Mouse (Mus musculus): ENCODE measurements around the gene Slc39a3. TPM values are rescaled to one million over a fixed set of nuclear protein-coding genes. Genes with fewer than 3 reads are reported as not detected.
A peak's percentile ranks its signal among the peaks of the same experiment; 100 is the strongest.

Gene Slc39a3
- polyA plus RNA-seq, 1 experiment from 2014 or later = 16.3 TPM

GRCm38 (mm10) chr10:80987709-80988441, 49.4 kb downstream of the Slc39a3 start:
- H3K4me1 ChIP-seq = peaks cover 16% of the 10 kb centered on the region
- no peak overlapping the region for H3K9ac ChIP-seq
- no peaks in the 10 kb centered on the region for H3K9me3 ChIP-seq (replicated peaks)
- no peak overlapping the region for H3K4me3 ChIP-seq (replicated peaks)
- no peaks in the 10 kb centered on the region for H3K36me3 ChIP-seq
- H3K27ac ChIP-seq = peak overlapping the region; percentile 62; the same call in 1 of the 2 replicates
- ATAC-seq (replicated peaks; ENCODE audit: low FRiP score) = peak; percentile 86
- peaks cover 51% of the 10 kb centered on the region for H3K27me3 ChIP-seq
- WGBS = 9% methylated on average over 10 of the region's 10 CpGs
- H3K4me2 ChIP-seq = no peak overlapping the region

DNA sequence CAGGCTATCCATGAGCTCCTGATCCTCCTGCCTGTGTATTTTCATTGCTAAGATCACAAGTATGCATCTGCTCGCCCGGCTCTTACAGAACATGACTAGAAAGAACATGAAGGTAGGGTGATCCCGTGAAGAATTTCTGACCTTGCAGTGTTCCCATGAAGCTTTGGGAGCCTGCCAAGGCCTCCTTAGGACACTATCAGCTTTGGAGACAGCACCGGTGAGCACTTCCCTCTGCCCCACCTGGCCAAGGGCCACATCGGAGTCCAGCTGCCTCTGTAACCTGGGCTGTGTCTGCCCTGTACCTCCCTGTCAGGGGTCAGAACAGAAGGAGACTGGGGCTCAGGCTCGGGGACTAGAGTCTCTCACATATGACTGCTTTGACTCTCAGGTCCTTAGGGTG, 50.5 kb downstream of the Slc39a3 start:
- no peak overlapping the region for H3K27ac ChIP-seq
- no peak overlapping the region for H3K4me3 ChIP-seq (replicated peaks)
- no peaks in the 10 kb centered on the region for H3K9me3 ChIP-seq (replicated peaks)
- H3K9ac ChIP-seq = no peak overlapping the region
- no peaks in the 10 kb centered on the region for H3K36me3 ChIP-seq
- H3K4me1 ChIP-seq = peaks cover 23% of the 10 kb centered on the region
- no peak overlapping the region for H3K4me2 ChIP-seq
- ATAC-seq (replicated peaks; ENCODE audit: low FRiP score) = no peak
- WGBS = 76% methylated on average over 6 of the region's 6 CpGs
- peaks cover 51% of the 10 kb centered on the region for H3K27me3 ChIP-seq

DNA sequence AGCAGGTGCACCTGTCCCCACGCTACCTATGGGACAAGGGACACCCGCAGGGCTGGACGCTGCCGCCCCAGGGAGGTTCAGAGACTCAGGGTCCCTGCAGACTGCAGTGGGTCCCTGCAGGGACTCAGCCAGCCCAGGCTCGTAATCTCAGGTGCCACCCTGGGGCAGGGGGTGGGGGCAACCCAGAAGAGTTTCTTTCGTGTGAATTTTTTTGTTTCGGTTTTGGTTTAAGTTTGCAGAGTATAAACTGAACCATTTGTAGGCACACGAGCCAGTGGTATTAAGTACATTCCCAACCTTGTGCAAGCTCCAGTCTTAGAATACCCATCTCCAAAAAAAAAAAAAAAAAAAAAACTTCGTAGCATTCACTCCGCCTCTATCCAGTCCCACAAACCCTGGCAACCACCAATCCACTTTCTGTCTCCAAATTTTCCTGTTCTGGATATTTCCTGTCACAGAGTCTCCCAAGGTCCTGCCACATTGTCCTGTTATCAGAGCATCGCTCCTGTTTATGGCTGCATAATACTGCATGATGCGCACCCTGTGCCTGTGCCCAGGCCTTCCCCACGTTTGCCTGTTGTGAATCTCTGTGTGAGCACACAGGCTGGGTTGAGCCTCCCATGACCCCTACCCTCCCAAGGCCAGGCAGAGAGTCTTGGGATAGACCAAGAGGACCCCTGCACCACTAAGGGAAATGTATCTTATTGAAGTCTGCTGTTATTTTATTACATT, 51.1 kb downstream of the Slc39a3 start:
- WGBS = 36% methylated on average over 13 of the region's 13 CpGs
- Histone ChIP-seq H3K27ac (no peak overlapping the region), H3K4me1 (peaks cover 27% of the 10 kb centered on the region), H3K9me3 (replicated peaks) (no peaks in the 10 kb centered on the region), H3K4me2 (peak overlapping the region; percentile 63), H3K4me3 (replicated peaks) (peak overlapping the region; percentile 32), H3K9ac (0 out of 2 replicates have a peak overlapping the region, but pooled peaks have one; percentile 6), H3K36me3 (no peaks in the 10 kb centered on the region), H3K27me3 (peaks cover 51% of the 10 kb centered on the region)
- no peak for ATAC-seq (replicated peaks; ENCODE audit: low FRiP score)

- Histone ChIP-seq H3K4me3 (replicated peaks) (peak overlapping the region; percentile 32), H3K4me1 (peaks cover 27% of the 10 kb centered on the region), H3K4me2 (peak overlapping the region; percentile 63), H3K9me3 (replicated peaks) (no peaks in the 10 kb centered on the region), H3K27ac (no peak overlapping the region), H3K36me3 (no peaks in the 10 kb centered on the region), H3K27me3 (peaks cover 51% of the 10 kb centered on the region), H3K9ac (0 out of 2 replicates have a peak overlapping the region, but pooled peaks have one; percentile 6)
- no peak for ATAC-seq (replicated peaks; ENCODE audit: low FRiP score)
- 7% methylated on average over 37 of the region's 37 CpGs for WGBS
Observed at GRCm38 (mm10) chr10:80985241-80985969, 51.8 kb downstream of the Slc39a3 start.

DNA sequence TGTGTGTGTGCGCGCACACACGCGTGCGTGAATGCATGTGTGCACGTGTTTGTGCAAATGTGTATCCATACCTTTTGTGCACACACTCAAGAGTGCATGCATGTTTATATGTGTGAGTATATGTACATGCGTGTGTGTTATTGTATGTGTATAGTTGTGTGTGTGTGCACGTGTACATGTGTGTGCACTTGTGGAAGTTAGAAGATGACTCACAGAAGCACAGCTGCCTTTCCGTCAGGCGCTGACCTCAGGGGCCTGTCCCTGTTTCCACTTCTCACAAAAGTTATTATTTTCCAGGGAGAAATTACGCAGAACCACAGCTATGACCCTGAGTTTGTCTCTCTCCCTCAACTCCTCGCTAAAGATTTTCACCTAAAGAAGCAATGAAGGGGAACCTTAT, 53.0 kb downstream of the Slc39a3 start:
- no peak overlapping the region for H3K4me3 ChIP-seq (replicated peaks)
- 87% methylated on average over 12 of the region's 12 CpGs for WGBS
- no peaks in the 10 kb centered on the region for H3K9me3 ChIP-seq (replicated peaks)
- ATAC-seq (replicated peaks; ENCODE audit: low FRiP score) = no peak
- no peak overlapping the region for H3K4me2 ChIP-seq
- H3K36me3 ChIP-seq = no peaks in the 10 kb centered on the region
- no peak overlapping the region for H3K27ac ChIP-seq
- H3K4me1 ChIP-seq = peaks cover 27% of the 10 kb centered on the region
- peaks cover 51% of the 10 kb centered on the region for H3K27me3 ChIP-seq
- H3K9ac ChIP-seq = no peak overlapping the region

DNA sequence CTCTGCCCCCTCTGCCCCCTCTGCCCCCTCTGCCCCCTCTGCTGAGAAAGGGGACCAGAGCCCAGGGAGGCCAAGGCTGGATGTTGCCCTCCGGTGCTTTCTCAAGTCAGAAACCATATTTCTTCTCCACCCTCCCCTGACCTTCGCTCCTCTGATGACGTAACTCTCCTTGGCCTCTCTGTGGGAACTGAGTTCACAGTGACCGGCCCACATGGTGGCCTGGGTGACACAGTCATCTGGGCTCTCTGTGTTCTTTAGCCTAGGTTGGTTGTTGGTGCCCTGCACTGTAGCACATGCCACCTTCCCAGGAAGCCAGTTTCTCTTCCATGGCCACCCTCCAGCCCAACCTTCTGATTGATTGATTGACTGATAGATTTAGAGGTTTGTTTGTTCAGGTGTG, 54.8 kb downstream of the Slc39a3 start:
- peaks cover 42% of the 10 kb centered on the region for H3K27me3 ChIP-seq
- WGBS = 22% methylated on average over 4 of the region's 4 CpGs
- no peak overlapping the region for H3K27ac ChIP-seq
- H3K9me3 ChIP-seq (replicated peaks) = no peaks in the 10 kb centered on the region
- H3K36me3 ChIP-seq = no peaks in the 10 kb centered on the region
- peaks cover 21% of the 10 kb centered on the region for H3K4me1 ChIP-seq
- H3K4me3 ChIP-seq (replicated peaks) = no peak overlapping the region
- H3K4me2 ChIP-seq = no peak overlapping the region
- H3K9ac ChIP-seq = no peak overlapping the region
- ATAC-seq (replicated peaks; ENCODE audit: low FRiP score) = no peak

DNA sequence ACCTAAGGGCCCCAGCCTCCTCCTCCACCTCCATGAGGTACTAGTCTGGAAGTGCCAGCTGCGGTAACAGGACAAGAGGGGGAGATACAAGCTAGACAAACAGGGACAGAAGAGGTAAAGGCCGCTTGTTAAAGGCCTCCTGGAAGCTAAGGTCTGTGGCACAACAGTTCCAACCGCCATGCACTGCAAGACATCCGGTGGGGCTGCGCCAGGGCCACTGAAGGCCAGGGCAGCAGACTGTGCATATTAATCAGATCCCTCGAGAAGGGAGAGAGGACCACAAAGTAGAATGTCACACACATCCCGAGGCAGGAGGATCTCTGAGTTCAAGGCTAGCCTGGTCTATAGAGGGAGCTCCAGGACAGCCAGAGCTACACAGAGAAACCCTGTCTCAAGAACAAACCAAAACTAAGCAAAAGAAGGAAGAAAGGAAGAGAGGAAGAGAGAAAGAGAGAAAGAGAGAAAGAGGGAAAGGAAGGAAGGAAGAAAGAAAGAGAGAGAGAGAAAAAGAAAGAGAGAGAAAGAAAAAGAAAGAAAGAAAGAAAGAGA, 55.6 kb downstream of the Slc39a3 start:
- no peak overlapping the region for H3K9ac ChIP-seq
- no peak overlapping the region for H3K4me3 ChIP-seq (replicated peaks)
- H3K4me2 ChIP-seq = no peak overlapping the region
- H3K4me1 ChIP-seq = peaks cover 21% of the 10 kb centered on the region
- WGBS = 52% methylated on average over 7 of the region's 7 CpGs
- ATAC-seq (replicated peaks; ENCODE audit: low FRiP score) = no peak
- no peak overlapping the region for H3K27ac ChIP-seq
- H3K9me3 ChIP-seq (replicated peaks) = no peaks in the 10 kb centered on the region
- H3K36me3 ChIP-seq = no peaks in the 10 kb centered on the region
- H3K27me3 ChIP-seq = peaks cover 35% of the 10 kb centered on the region

Other genes with a start within 250 kb of the Slc39a3 start
- 78.2 and 92.6 TPM in 2 replicates for gene Sf3a2, start 239.2 kb downstream of the Slc39a3 start, polyA plus RNA-seq (2015; fragmentation: Nextera tagmentation; extraction: Ambion mirVana)
- 126 and 130 TPM in 2 replicates for gene Plekhj1, start 238.8 kb downstream of the Slc39a3 start, polyA plus RNA-seq (2015; fragmentation: Nextera tagmentation; extraction: Ambion mirVana)
- 0.09 TPM in 1 of 2 replicates, not detected in the other for gene Amh, start 232.2 kb downstream of the Slc39a3 start, polyA plus RNA-seq (2015; fragmentation: Nextera tagmentation; extraction: Ambion mirVana)
- 5.6 and 5.7 TPM in 2 replicates for gene Jsrp1, start 223.9 kb downstream of the Slc39a3 start, polyA plus RNA-seq (2015; fragmentation: Nextera tagmentation; extraction: Ambion mirVana)
- gene Oaz1, start 210.8 kb downstream of the Slc39a3 start, polyA plus RNA-seq (2015; fragmentation: Nextera tagmentation; extraction: Ambion mirVana) = 1,583 and 1,739 TPM in 2 replicates
- gene Lingo3, start 193.4 kb downstream of the Slc39a3 start, polyA plus RNA-seq (2015; fragmentation: Nextera tagmentation; extraction: Ambion mirVana) = 0.83 and 1.2 TPM in 2 replicates
- gene Lsm7, start 182.2 kb downstream of the Slc39a3 start, polyA plus RNA-seq (2015; fragmentation: Nextera tagmentation; extraction: Ambion mirVana) = 303 and 328 TPM in 2 replicates
- 43.8 and 48.1 TPM in 2 replicates for gene Sppl2b, start 182.2 kb downstream of the Slc39a3 start, polyA plus RNA-seq (2015; fragmentation: Nextera tagmentation; extraction: Ambion mirVana)
- 0.04 TPM in 1 of 2 replicates, not detected in the other for gene Tmprss9, start 165.6 kb downstream of the Slc39a3 start, polyA plus RNA-seq (2015; fragmentation: Nextera tagmentation; extraction: Ambion mirVana)
- 365 and 368 TPM in 2 replicates for gene Timm13, start 136.5 kb downstream of the Slc39a3 start, polyA plus RNA-seq (2015; fragmentation: Nextera tagmentation; extraction: Ambion mirVana)
- gene Lmnb2, start 119.2 kb downstream of the Slc39a3 start, polyA plus RNA-seq (2015; fragmentation: Nextera tagmentation; extraction: Ambion mirVana) = 55.0 and 59.3 TPM in 2 replicates
- gene Gadd45b, start 107.4 kb downstream of the Slc39a3 start, polyA plus RNA-seq (2015; fragmentation: Nextera tagmentation; extraction: Ambion mirVana) = 18.0 and 20.8 TPM in 2 replicates
- gene Gng7, start 22.5 kb downstream of the Slc39a3 start, polyA plus RNA-seq (2015; fragmentation: Nextera tagmentation; extraction: Ambion mirVana) = 5.0 and 5.6 TPM in 2 replicates
- gene Diras1, start 11.8 kb downstream of the Slc39a3 start, polyA plus RNA-seq (2015; fragmentation: Nextera tagmentation; extraction: Ambion mirVana) = 0.19 and 0.23 TPM in 2 replicates
- 201 and 226 TPM in 2 replicates for gene Sgta, start 22.8 kb upstream of the Slc39a3 start, polyA plus RNA-seq (2015; fragmentation: Nextera tagmentation; extraction: Ambion mirVana)
- gene Thop1, start 32.6 kb upstream of the Slc39a3 start, polyA plus RNA-seq (2015; fragmentation: Nextera tagmentation; extraction: Ambion mirVana) = 62.5 and 67.4 TPM in 2 replicates
- 0.64 and 0.77 TPM in 2 replicates for gene Creb3l3, start 61.4 kb upstream of the Slc39a3 start, polyA plus RNA-seq (2015; fragmentation: Nextera tagmentation; extraction: Ambion mirVana)
- gene Map2k2, start 68.5 kb upstream of the Slc39a3 start, polyA plus RNA-seq (2015; fragmentation: Nextera tagmentation; extraction: Ambion mirVana) = 182 and 202 TPM in 2 replicates
- gene Zbtb7a, start 97.8 kb upstream of the Slc39a3 start, polyA plus RNA-seq (2015; fragmentation: Nextera tagmentation; extraction: Ambion mirVana) = 25.6 and 26.6 TPM in 2 replicates
- gene Pias4, start 130.5 kb upstream of the Slc39a3 start, polyA plus RNA-seq (2015; fragmentation: Nextera tagmentation; extraction: Ambion mirVana) = 48.6 and 51.2 TPM in 2 replicates
- gene Eef2, start 139.2 kb upstream of the Slc39a3 start, polyA plus RNA-seq (2015; fragmentation: Nextera tagmentation; extraction: Ambion mirVana) = 563 and 597 TPM in 2 replicates
- 41.0 and 47.9 TPM in 2 replicates for gene Dapk3, start 145.6 kb upstream of the Slc39a3 start, polyA plus RNA-seq (2015; fragmentation: Nextera tagmentation; extraction: Ambion mirVana)
- gene 4930442H23Rik, start 146.4 kb upstream of the Slc39a3 start, polyA plus RNA-seq (2015; fragmentation: Nextera tagmentation; extraction: Ambion mirVana) = not detected in 2 replicates
- 0.18 TPM in 1 of 2 replicates, not detected in the other for gene Nmrk2, start 164.6 kb upstream of the Slc39a3 start, polyA plus RNA-seq (2015; fragmentation: Nextera tagmentation; extraction: Ambion mirVana)
- 0.28 and 0.51 TPM in 2 replicates for gene Atcay, start 193.4 kb upstream of the Slc39a3 start, polyA plus RNA-seq (2015; fragmentation: Nextera tagmentation; extraction: Ambion mirVana)
- gene Zfr2, start 195.7 kb upstream of the Slc39a3 start, polyA plus RNA-seq (2015; fragmentation: Nextera tagmentation; extraction: Ambion mirVana) = 6.8 and 7.3 TPM in 2 replicates
- gene Matk, start 215.5 kb upstream of the Slc39a3 start, polyA plus RNA-seq (2015; fragmentation: Nextera tagmentation; extraction: Ambion mirVana) = 5.8 and 6.8 TPM in 2 replicates
- 230 and 244 TPM in 2 replicates for gene Mrpl54, start 229.5 kb upstream of the Slc39a3 start, polyA plus RNA-seq (2015; fragmentation: Nextera tagmentation; extraction: Ambion mirVana)
- gene Apba3, start 229.5 kb upstream of the Slc39a3 start, polyA plus RNA-seq (2015; fragmentation: Nextera tagmentation; extraction: Ambion mirVana) = 59.7 and 63.4 TPM in 2 replicates

Measured in kidney, embryonic 15.5 days (tissue).